Mouse (Mus musculus) left cerebral cortex, adult 9 months (tissue): ENCODE data around the gene Lcn12.
A peak's percentile ranks its signal among the peaks of the same experiment; 100 is the strongest.

ENCODE experiments used
- DNase-seq, 2 experiments: peaks; one replicate each; pipeline ENCODE4 v3.0.0; 2022; ENCODE audit warnings: low spot score in 2 of 2

Gene Lcn12

GRCm38 (mm10) chr2:25496462-25496861 lies 2.8 kb upstream of the Lcn12 start:
- DNase-seq, result no peak

GRCm38 (mm10) chr2:25492988-25493387 lies 723 bp downstream of the Lcn12 start:
- DNase-seq, result no peak

GRCm38 (mm10) chr2:25488671-25489068 lies 5.0 kb downstream of the Lcn12 start:
- no peak for DNase-seq

- no peak for DNase-seq
These were observed 5.6 kb downstream of the Lcn12 start for GRCm38 (mm10) chr2:25487965-25488670.

GRCm38 (mm10) chr2:25484901-25485647 lies 8.6 kb downstream of the Lcn12 start:
- DNase-seq, result no peak

- DNase-seq, result no peak
These were observed 10.7 kb downstream of the Lcn12 start for GRCm38 (mm10) chr2:25482969-25483368.

GRCm38 (mm10) chr2:25480541-25480940 lies 13.2 kb downstream of the Lcn12 start:
- no peak for DNase-seq

- DNase-seq, result no peak
These were observed 14.0 kb downstream of the Lcn12 start for GRCm38 (mm10) chr2:25479551-25480311.

- no peak for DNase-seq
These were observed 15.6 kb downstream of the Lcn12 start for GRCm38 (mm10) chr2:25477967-25478675.

- DNase-seq, result no peak
These were observed 16.2 kb downstream of the Lcn12 start for GRCm38 (mm10) chr2:25477541-25477940.

- no peak for DNase-seq
These were observed 21.2 kb downstream of the Lcn12 start for GRCm38 (mm10) chr2:25472550-25472949.

- DNase-seq, result no peak
These were observed 23.7 kb downstream of the Lcn12 start, which contains the start of gene Ptgds for GRCm38 (mm10) chr2:25469969-25470368. TSS of gene Ptgds (minus strand) at chr2:25470046.

GRCm38 (mm10) chr2:25468962-25469915 lies 24.5 kb downstream of the Lcn12 start:
- peak; percentile 39 to 55 for DNase-seq

GRCm38 (mm10) chr2:25467606-25468303 lies 26.0 kb downstream of the Lcn12 start:
- DNase-seq, result no peak

- no peak for DNase-seq
These were observed 27.7 kb downstream of the Lcn12 start for GRCm38 (mm10) chr2:25465816-25466635.

GRCm38 (mm10) chr2:25465256-25465655 lies 28.5 kb downstream of the Lcn12 start:
- DNase-seq, result no peak

- DNase-seq, result no peak
These were observed 30.1 kb downstream of the Lcn12 start for GRCm38 (mm10) chr2:25463630-25464029.

- no peak for DNase-seq
These were observed 32.3 kb downstream of the Lcn12 start for GRCm38 (mm10) chr2:25461407-25461806.
